Mouse (Mus musculus): ENCODE measurements at regions not wholly inside any gene's neighbourhood (a gene's known extent, or its start where the extent isn't known, plus 50 kb on each side); places are given as distances from the start of the nearest gene placed in this dataset.

DNA sequence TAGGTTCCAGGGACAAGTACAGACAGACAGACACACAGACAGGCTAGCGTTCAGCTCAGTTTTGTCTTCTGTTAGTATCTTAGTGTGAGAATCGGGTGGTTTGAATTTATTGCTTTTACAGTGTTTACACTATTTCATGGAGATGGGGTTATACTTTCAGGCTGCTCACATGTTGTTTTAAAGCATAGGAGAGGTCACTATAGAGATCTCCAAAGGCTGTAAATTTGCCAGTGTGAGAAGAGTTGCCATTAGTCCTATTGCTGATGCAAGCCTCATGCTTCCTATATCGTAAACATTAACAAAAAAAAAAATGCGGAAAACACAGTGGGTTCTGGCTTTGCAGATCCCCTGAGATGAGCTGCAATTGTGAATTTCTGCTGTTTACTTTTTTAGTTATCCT is 75.5 kb upstream of the Eepd1 start:
- no peak overlapping the region for H3K27ac ChIP-seq (ENCODE audit: insufficient read depth, low read length)

GRCm38 (mm10) chr9:25408518-25408917 is 72.8 kb upstream of the Eepd1 start:
- no peak for DNase-seq
- Histone ChIP-seq H3K4me3 (replicated peaks; ENCODE audit: insufficient read depth, low read depth, low read length) (no peak overlapping the region), H3K27me3 (ENCODE audit: control insufficient read depth, insufficient read depth, low read length) (no peaks in the 10 kb centered on the region; the same call in 1 of the 2 replicates), H3K4me1 (ENCODE audit: control insufficient read depth, insufficient read depth, low read length) (no peaks in the 10 kb centered on the region), H3K27ac (ENCODE audit: insufficient read depth, low read length) (no peak overlapping the region)
- TF ChIP-seq CTCF (IDR thresholded peaks at IDR 0.05; ENCODE audit: borderline replicate concordance, insufficient read depth, low read depth, low read length) = no peak
- TF ChIP-seq POLR2A (IDR thresholded peaks at IDR 0.05; ENCODE audit: borderline replicate concordance, insufficient read depth, low read length) = no peak
- WGBS = 94% methylated on average over 3 of the region's 3 CpGs

More for the DNA sequence above, 75.5 kb upstream of the Eepd1 start:
- no peaks in the 10 kb centered on the region; the same call in 1 of the 2 replicates for H3K27me3 ChIP-seq (ENCODE audit: control insufficient read depth, insufficient read depth, low read length)
- no peaks in the 10 kb centered on the region for H3K4me1 ChIP-seq (ENCODE audit: control insufficient read depth, insufficient read depth, low read length)
- no peak for DNase-seq
- WGBS = 94% methylated on average over 4 of the region's 4 CpGs
- no peak overlapping the region for H3K4me3 ChIP-seq (replicated peaks; ENCODE audit: insufficient read depth, low read depth, low read length)
- TF ChIP-seq CTCF (IDR thresholded peaks at IDR 0.05; ENCODE audit: borderline replicate concordance, insufficient read depth, low read depth, low read length) (no peak), POLR2A (IDR thresholded peaks at IDR 0.05; ENCODE audit: borderline replicate concordance, insufficient read depth, low read length) (no peak)

- H3K4me3 ChIP-seq (replicated peaks; ENCODE audit: insufficient read depth, low read depth, low read length) = no peak overlapping the region
- TF ChIP-seq CTCF (IDR thresholded peaks at IDR 0.05; ENCODE audit: borderline replicate concordance, insufficient read depth, low read depth, low read length) (no peak), POLR2A (IDR thresholded peaks at IDR 0.05; ENCODE audit: borderline replicate concordance, insufficient read depth, low read length) (no peak)
- H3K27me3 ChIP-seq (ENCODE audit: control insufficient read depth, insufficient read depth, low read length) = no peaks in the 10 kb centered on the region; the same call in 1 of the 2 replicates
- no peaks in the 10 kb centered on the region for H3K4me1 ChIP-seq (ENCODE audit: control insufficient read depth, insufficient read depth, low read length)
- DNase-seq = no peak
- 83% methylated on average over 5 of the region's 5 CpGs for WGBS
- no peak overlapping the region for H3K27ac ChIP-seq (ENCODE audit: insufficient read depth, low read length)
Measured at GRCm38 (mm10) chr9:25409729-25410128, 71.6 kb upstream of the Eepd1 start.

- Histone ChIP-seq H3K4me1 (ENCODE audit: control insufficient read depth, insufficient read depth, low read length) (no peaks in the 10 kb centered on the region), H3K27ac (ENCODE audit: insufficient read depth, low read length) (no peak overlapping the region), H3K4me3 (replicated peaks; ENCODE audit: insufficient read depth, low read depth, low read length) (no peak overlapping the region), H3K27me3 (ENCODE audit: control insufficient read depth, insufficient read depth, low read length) (no peaks in the 10 kb centered on the region)
- 56% methylated on average over 3 of the region's 3 CpGs for WGBS
- no peak for DNase-seq
- TF ChIP-seq POLR2A (IDR thresholded peaks at IDR 0.05; ENCODE audit: borderline replicate concordance, insufficient read depth, low read length) (no peak), CTCF (IDR thresholded peaks at IDR 0.05; ENCODE audit: borderline replicate concordance, insufficient read depth, low read depth, low read length) (no peak)
Measured at GRCm38 (mm10) chr9:25413873-25414272, 67.5 kb upstream of the Eepd1 start.

- 19% methylated on average over 2 of the region's 2 CpGs for WGBS
- DNase-seq = no peak
- Histone ChIP-seq H3K4me1 (ENCODE audit: control insufficient read depth, insufficient read depth, low read length) (no peaks in the 10 kb centered on the region), H3K27me3 (ENCODE audit: control insufficient read depth, insufficient read depth, low read length) (no peaks in the 10 kb centered on the region), H3K27ac (ENCODE audit: insufficient read depth, low read length) (no peak overlapping the region), H3K4me3 (replicated peaks; ENCODE audit: insufficient read depth, low read depth, low read length) (no peak overlapping the region)
- TF ChIP-seq POLR2A (IDR thresholded peaks at IDR 0.05; ENCODE audit: borderline replicate concordance, insufficient read depth, low read length) (no peak), CTCF (IDR thresholded peaks at IDR 0.05; ENCODE audit: borderline replicate concordance, insufficient read depth, low read depth, low read length) (no peak)
Measured at GRCm38 (mm10) chr9:25414315-25414714, 67.0 kb upstream of the Eepd1 start.

GRCm38 (mm10) chr9:25426941-25427340 is 54.4 kb upstream of the Eepd1 start:
- TF ChIP-seq CTCF (IDR thresholded peaks at IDR 0.05; ENCODE audit: borderline replicate concordance, insufficient read depth, low read depth, low read length) (no peak), POLR2A (IDR thresholded peaks at IDR 0.05; ENCODE audit: borderline replicate concordance, insufficient read depth, low read length) (no peak)
- no peaks in the 10 kb centered on the region for H3K27me3 ChIP-seq (ENCODE audit: control insufficient read depth, insufficient read depth, low read length)
- H3K27ac ChIP-seq (ENCODE audit: insufficient read depth, low read length) = no peak overlapping the region
- H3K4me1 ChIP-seq (ENCODE audit: control insufficient read depth, insufficient read depth, low read length) = no peaks in the 10 kb centered on the region
- DNase-seq = no peak
- 87% methylated on average over 1 of the region's 1 CpGs for WGBS
- H3K4me3 ChIP-seq (replicated peaks; ENCODE audit: insufficient read depth, low read depth, low read length) = no peak overlapping the region

DNA sequence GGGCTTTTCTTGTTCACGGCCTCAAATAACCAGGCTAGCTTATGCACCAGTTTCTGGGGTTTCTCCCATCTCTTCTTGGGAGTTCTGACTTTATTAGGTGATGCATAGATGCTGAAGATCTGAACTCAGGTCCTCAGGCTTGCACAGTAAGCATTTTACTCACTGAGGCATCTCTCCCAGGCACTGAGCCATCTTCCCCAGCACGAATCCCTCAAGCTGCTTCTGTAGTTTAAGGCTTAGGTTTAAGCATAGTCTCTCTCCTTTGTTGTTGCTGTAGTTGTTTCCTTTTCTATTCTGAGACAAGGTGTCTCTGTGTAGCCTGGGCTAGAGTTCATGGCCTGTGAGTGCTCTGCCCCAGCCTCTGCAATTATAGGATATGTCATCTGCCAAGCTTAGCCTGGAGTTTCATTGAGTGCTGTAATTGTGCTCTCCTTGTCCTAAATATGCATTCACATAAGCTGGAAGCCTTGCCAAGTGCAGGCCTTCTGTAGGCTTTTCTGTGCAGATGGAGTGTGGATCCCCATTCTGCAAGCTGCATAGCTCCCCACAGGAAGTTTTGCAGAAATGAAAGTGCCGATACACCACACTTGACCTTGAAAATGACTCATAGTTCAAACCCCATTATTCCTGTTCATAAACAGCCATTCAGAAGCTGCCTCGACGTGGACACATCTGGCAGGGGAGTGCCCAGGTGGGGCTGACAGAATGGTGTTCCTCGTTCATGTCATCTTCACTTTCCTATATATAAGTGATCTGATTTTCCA is 51.7 kb upstream of the Eepd1 start:
- WGBS = 74% methylated on average over 6 of the region's 6 CpGs
- Histone ChIP-seq H3K4me3 (replicated peaks; ENCODE audit: insufficient read depth, low read depth, low read length) (no peak overlapping the region), H3K27me3 (ENCODE audit: control insufficient read depth, insufficient read depth, low read length) (no peaks in the 10 kb centered on the region), H3K4me1 (ENCODE audit: control insufficient read depth, insufficient read depth, low read length) (no peaks in the 10 kb centered on the region), H3K27ac (ENCODE audit: insufficient read depth, low read length) (no peak overlapping the region)
- TF ChIP-seq POLR2A (IDR thresholded peaks at IDR 0.05; ENCODE audit: borderline replicate concordance, insufficient read depth, low read length) = no peak
- no peak for TF ChIP-seq CTCF (IDR thresholded peaks at IDR 0.05; ENCODE audit: borderline replicate concordance, insufficient read depth, low read depth, low read length)
- no peak for DNase-seq
